Mouse (Mus musculus): Measurements from ENCODE around the gene Lrrc25.

Gene Lrrc25

DNA sequence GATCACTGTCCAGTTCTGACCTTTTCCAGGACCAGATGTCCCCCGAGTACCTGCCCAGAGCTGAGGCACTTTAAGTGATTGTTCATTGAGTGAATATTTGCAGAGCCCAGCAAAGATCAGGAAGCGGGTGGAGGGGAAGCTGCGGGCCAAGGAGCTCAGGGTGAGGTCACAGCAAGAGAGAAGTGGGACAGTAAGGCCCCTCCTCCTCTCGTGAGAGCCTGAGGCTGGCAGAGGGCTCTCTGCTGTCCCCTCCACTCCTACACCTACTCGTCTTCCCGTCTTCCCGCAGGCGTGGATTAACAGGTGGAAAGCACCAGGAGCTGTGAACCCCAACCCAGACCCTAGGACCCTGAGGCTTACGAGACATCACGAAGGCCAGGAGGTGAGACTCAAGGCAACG is 690 bp downstream of the Lrrc25 start:
- DNase-seq (ENCODE audit: low spot score), result no peak

- no peak for DNase-seq (ENCODE audit: low spot score)
These were observed 2.0 kb downstream of the Lrrc25 start for GRCm38 (mm10) chr8:70617985-70618384.

DNA sequence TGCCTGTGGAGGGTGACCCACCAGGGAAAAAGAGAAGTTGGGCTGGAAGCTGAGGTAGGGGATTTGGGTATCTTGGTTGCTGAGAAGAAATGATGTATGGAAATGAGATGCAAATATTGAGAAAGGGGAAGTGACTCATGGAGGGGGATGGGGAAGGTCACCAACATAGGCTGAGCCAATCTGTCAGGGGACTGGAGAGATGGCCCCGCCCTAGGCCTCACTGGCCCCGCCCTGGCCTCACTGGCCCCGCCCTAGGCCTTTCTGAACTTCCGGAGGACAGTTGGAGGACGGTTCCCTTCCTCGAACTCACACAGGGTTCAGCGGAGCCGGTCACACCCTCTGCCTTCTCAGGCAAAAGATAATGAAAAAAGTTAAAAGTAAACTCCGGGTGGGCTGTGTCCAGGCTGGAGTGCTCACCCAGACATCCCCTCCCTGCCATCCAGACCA is 3.0 kb downstream of the Lrrc25 start:
- DNase-seq (ENCODE audit: low spot score), result peak; percentile 69

DNA sequence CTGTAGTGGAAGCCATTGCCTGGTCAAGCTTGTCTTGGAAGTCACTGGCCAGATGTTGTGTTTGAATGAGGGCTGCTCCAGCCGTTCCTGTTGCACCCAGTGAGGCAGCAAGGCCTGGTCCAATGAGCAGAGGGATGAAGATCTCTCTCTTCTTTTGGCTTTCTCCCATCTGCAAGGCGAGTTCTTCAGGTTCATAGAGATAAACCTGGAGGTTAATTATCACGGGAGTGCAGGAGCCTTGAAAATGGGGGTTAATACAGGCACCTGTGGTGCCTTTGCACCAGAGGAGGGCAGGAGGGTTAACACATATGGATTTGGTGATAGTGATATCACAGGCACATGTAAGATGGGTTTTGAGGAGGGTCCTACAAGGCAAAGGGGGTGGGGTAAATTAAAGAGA is 6.3 kb downstream of the Lrrc25 start:
- DNase-seq (ENCODE audit: low spot score), result no peak

- no peak for DNase-seq (ENCODE audit: low spot score)
These were observed 9.1 kb downstream of the Lrrc25 start for GRCm38 (mm10) chr8:70625104-70625503.

- no peak for DNase-seq (ENCODE audit: low spot score)
These were observed 11.1 kb downstream of the Lrrc25 start for GRCm38 (mm10) chr8:70627041-70627440.

DNA sequence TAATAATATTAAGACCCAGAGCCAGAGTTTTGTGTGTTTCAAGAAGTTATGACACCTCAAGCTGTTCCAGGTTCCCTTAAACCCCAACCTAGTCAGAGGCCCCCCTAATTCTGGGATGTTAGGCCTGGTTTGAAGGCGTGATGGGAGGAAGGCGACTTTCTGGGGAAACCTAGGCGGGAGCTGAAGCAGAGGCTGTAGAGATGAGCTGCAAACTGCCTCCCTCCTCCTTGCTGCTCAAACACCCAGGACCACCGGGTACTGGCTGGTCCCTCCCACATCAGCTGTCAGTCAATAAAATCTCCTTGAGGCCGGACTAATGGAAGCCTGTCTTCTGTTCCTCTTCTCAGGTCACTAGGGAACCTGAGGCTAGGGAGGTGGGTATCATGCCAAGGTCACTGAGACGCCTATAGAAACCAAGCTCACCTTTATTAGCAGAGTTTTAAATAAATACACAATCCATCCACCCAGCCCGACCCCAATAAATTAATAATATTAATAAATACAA is 13.1 kb downstream of the Lrrc25 start:
- no peak for DNase-seq (ENCODE audit: low spot score)

- DNase-seq (ENCODE audit: low spot score), result peak; percentile 90
These were observed 13.9 kb downstream of the Lrrc25 start for GRCm38 (mm10) chr8:70629574-70630531.

DNA sequence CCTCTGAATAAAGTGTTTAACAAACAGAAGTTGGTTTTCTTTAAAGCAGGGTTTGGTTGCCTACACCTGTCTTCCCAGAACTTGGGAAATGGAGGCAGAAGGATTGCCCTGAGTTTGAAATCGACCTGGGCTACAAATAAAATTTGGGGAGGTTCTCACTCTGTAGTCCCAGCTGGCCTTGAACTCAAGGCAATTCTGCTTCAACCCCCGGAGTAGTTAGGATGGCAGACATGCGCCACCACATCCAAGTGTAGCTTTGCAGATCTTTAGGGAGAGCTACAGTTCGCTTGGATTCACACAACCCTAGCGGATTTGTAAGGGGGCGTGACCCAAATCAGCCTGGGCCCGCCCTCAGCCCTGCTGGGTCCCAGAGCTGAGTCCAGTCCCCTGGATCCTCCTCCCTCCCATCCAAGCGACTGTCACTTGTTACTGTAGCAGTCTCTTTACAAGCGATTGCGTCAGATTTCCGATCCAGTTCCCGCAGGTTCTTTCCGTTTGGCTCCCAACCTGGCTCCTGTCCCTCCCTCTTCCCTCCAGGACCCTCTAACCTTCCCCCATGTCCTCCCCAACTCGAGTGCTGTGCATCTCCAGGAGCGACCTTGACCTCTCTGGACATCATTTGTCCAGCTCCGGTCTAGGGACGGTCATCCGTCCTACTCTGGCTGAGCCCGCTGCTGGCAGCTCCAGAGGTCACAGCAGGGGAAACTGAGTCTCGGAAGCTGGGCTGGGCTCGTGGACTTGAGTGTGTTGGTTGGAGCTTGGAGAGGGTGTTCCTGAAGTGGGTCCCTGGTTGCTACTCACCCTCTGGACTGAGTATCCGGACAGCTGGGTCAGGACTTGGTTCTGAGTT is 14.8 kb downstream of the Lrrc25 start:
- DNase-seq (ENCODE audit: low spot score), result peak; percentile 83

GRCm38 (mm10) chr8:70631436-70631835 is 15.5 kb downstream of the Lrrc25 start:
- peak; percentile 71 for DNase-seq (ENCODE audit: low spot score)

- peak; percentile 84 for DNase-seq (ENCODE audit: low spot score)
These were observed 16.5 kb downstream of the Lrrc25 start, which contains the start of gene Gdf15 for GRCm38 (mm10) chr8:70632346-70632892. Gdf15 (minus strand) TSS chr8:70632456.

DNA sequence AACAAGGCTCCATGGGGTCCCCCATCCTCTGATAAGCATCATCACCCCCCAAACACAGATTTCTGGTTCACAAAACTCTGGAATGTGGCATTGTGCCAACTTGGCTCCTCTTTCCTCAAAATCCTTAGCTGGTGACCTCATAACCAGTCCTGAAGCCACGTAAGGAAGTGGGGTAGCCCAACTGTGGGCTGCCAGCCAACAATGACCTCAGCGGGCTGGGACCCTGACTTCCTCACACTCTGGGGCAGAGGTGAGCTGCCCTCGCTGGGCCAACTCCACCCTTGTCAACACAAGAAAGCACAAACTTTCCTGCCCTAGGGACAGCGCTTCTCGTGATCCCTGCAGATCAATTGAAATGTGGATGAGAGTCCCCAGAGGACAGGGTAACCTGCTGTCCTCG is 18.1 kb downstream of the Lrrc25 start:
- DNase-seq (ENCODE audit: low spot score), result no peak

GRCm38 (mm10) chr8:70635527-70635926 is 19.6 kb downstream of the Lrrc25 start:
- DNase-seq (ENCODE audit: low spot score), result peak; percentile 54

- DNase-seq (ENCODE audit: low spot score), result peak; percentile 52
These were observed 20.9 kb downstream of the Lrrc25 start for GRCm38 (mm10) chr8:70636838-70637237.

GRCm38 (mm10) chr8:70638752-70639151 is 22.8 kb downstream of the Lrrc25 start:
- DNase-seq (ENCODE audit: low spot score), result no peak

- no peak for DNase-seq (ENCODE audit: low spot score)
These were observed 27.1 kb downstream of the Lrrc25 start for GRCm38 (mm10) chr8:70643019-70643418.

DNA sequence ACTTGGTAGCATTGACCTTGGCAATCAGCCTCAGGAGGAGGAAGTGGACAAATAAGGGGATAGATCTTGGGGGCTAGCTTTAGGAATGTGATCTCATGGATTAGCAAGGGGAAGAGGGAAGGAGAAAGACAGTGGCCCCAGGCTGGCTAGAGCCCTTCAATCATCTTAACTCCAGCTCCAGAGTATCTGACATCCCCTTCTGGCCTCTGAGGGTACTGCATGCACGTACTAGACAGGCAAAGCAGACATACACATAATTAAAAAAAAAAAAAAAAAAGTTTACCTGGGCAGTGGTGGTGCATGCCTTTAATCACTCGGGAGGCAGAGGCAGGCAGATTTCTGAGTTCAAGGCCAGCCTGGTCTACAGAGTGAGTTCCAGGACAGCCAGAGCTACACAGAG is 28.1 kb downstream of the Lrrc25 start:
- no peak for DNase-seq (ENCODE audit: low spot score)

DNA sequence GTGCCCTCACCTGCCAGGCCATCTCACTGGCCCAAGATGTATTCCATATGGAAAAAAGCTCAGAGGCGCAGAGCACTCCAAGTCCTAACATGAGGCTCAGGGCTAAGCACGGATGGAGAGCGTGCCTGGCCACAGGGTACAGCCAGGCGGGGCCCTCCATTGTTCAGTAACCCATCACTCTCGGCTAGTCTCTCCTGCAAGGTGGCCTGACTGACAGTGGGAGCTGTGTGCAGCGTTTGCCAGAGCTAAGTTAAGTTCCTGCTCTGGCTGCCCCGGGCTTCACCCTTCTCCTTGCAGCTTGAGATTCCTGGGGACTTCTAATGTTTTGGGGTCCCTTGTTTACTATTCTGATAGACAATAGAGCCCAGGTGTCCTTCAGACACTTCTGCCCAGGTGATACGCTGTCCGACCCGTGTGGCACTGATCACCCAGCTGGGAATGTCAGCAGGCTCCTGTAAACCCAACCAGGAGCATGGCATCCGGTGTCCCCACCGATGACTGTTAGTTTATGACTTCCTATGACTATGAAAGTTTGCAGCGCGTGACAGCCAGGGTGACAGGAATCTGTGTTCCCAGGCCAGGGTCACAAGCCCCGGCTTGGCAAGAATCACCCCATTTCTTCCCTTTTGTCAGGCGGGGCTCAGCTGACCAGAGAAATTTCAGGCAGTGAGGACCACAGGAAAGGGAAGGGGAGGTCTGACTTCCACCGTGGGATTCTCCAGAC is 29.7 kb downstream of the Lrrc25 start:
- no peak for DNase-seq (ENCODE audit: low spot score)

DNA sequence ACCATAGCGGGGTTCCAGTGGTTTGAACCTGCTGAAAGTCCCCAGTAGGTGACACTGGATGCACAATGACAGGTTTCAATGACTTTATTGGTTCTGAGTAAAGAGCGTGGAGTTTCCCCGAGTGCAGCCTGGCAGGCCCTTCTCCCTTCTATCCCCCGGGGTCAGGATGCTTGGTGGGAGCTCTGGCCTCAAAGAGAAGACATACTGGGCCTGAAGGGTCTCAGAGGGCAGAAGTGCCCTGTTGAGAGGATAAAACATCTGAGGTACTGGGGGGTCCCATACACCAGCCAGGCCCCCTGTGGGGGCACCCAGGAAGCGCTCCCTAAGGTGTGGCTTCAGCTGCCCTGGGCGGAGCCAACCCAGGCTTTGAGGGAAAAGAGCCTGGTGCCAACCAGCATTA is 30.4 kb downstream of the Lrrc25 start:
- DNase-seq (ENCODE audit: low spot score), result no peak

GRCm38 (mm10) chr8:70646775-70647174 is 30.8 kb downstream of the Lrrc25 start:
- no peak for DNase-seq (ENCODE audit: low spot score)

DNA sequence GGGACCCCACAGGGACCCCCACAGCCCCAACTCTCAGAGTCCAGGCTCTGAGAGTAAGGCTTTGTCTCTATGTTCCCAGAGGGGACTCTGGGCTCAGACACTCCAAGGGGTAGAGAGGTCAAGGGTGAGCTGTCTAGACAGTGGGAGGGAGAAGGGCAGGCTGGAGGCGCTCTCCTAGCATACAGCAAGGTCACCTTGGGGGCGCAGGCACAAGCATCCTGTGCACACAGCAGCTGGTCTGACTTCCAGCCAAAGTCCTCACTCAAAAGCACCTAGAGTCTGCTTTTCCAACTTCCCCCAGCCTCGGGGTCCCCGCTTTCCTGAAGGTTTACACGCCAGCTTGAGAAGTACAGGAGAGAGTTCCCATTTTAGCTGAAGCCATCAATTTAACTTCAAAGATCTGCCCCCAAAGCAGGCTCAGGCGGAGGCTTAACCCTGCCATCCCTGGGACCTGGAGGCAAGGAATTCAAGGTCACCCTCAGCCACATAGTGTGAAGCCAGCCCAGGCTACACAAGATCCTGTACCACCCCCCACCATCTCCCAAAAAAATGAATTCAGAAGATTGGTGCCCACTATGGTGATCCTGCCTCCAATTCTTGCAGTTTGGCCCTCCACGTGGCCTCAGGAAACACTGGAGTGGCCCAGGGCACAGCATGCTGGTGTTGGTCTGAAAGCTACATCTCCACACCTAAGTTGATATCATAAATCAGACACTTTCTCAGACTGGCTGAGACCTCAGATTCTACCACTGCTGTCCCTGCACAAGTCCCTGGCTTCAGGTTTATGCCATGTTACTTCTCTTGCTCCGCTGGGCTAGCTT is 31.6 kb downstream of the Lrrc25 start:
- DNase-seq (ENCODE audit: low spot score), result peak; percentile 66
